Mouse (Mus musculus): ENCODE results near the gene Olfr635. TPM values are rescaled to one million over a fixed set of nuclear protein-coding genes. Genes with fewer than 3 reads are reported as not detected.
"Not testable (repeated sequence)": the region's sequence is repeated elsewhere in the genome, so short reads cannot be mapped to it uniquely, and the experiment has no call there.

Olfr635 gene
- total RNA-seq (2021): under 1 TPM; 0.11 TPM
- long read RNA-seq: 0 reads

GRCm38 (mm10) chr7:103970852-103971251 lies at the start of gene Olfr635:
Olfr635 (plus strand) TSS chr7:103971152.
- no peak for DNase-seq (ENCODE audit: low spot score in 2 of 2)

GRCm38 (mm10) chr7:103928525-103928924 lies 42.4 kb upstream of the Olfr635 start, which contains the start of gene Olfr631:
Olfr631 (plus strand) TSS chr7:103928825.
- DNase-seq (ENCODE audit: low spot score in 2 of 2): no peak

- no peak for DNase-seq (ENCODE audit: low spot score in 2 of 2)
These were observed 36.7 kb upstream of the Olfr635 start, which contains the start of gene Olfr632 for GRCm38 (mm10) chr7:103934264-103934663. Olfr632 (plus strand) TSS chr7:103934347.

- DNase-seq (ENCODE audit: low spot score in 2 of 2): peak; percentile 6 to 12
These were observed 28.2 kb upstream of the Olfr635 start for GRCm38 (mm10) chr7:103942730-103943129.

- DNase-seq (ENCODE audit: low spot score in 2 of 2): no peak
These were observed 26.8 kb upstream of the Olfr635 start, which contains the start of gene Olfr633 for GRCm38 (mm10) chr7:103944137-103944536. Olfr633 (plus strand) TSS chr7:103944437.

GRCm38 (mm10) chr7:103966873-103967272 lies 4.1 kb upstream of the Olfr635 start:
- DNase-seq (ENCODE audit: low spot score in 2 of 2): not testable (repeated sequence)

GRCm38 (mm10) chr7:103971782-103972181 lies 830 bp downstream of the Olfr635 start:
- no peak for DNase-seq (ENCODE audit: low spot score in 2 of 2)

GRCm38 (mm10) chr7:103998446-103998845 lies 27.5 kb downstream of the Olfr635 start, which contains the start of gene Olfr638:
Olfr638 (plus strand) TSS chr7:103998746.
- no peak for DNase-seq (ENCODE audit: low spot score in 2 of 2)

GRCm38 (mm10) chr7:103999124-103999523 lies 28.2 kb downstream of the Olfr635 start:
- DNase-seq (ENCODE audit: low spot score in 2 of 2): no peak

GRCm38 (mm10) chr7:104017203-104017602 lies 46.3 kb downstream of the Olfr635 start, which contains the start of gene Olfr639:
Olfr639 (minus strand) TSS chr7:104017303.
- DNase-seq (ENCODE audit: low spot score in 2 of 2): no peak

- no peak for DNase-seq (ENCODE audit: low spot score in 2 of 2)
These were observed 48.0 kb downstream of the Olfr635 start for GRCm38 (mm10) chr7:104018953-104019352.

GRCm38 (mm10) chr7:104021651-104022050 lies 50.7 kb downstream of the Olfr635 start:
- DNase-seq (ENCODE audit: low spot score in 2 of 2): no peak

GRCm38 (mm10) chr7:104025473-104025872 lies 54.5 kb downstream of the Olfr635 start, which contains the start of gene Olfr640:
Olfr640 (minus strand) TSS chr7:104025573.
- DNase-seq (ENCODE audit: low spot score in 2 of 2): no peak

- no peak for DNase-seq (ENCODE audit: low spot score in 2 of 2)
These were observed 56.0 kb downstream of the Olfr635 start for GRCm38 (mm10) chr7:104026978-104027377.

- DNase-seq (ENCODE audit: low spot score in 2 of 2): no peak
These were observed 64.2 kb downstream of the Olfr635 start, which contains the start of gene Olfr641 for GRCm38 (mm10) chr7:104035145-104035544. Olfr641 (plus strand) TSS chr7:104035445.

Other genes with a start within 250 kb of the Olfr635 start
- gene Olfr628, start 240.8 kb upstream of the Olfr635 start, total RNA-seq (2021): not detected
- gene Olfr629, start 226.2 kb upstream of the Olfr635 start, total RNA-seq (2021): not detected
- not detected for gene Olfr630, start 213.8 kb upstream of the Olfr635 start, total RNA-seq (2021)
- not detected for gene Olfr69, start 199.6 kb upstream of the Olfr635 start, total RNA-seq (2021)
- not detected for gene Olfr68, start 191.5 kb upstream of the Olfr635 start, total RNA-seq (2021)
- not detected for gene Olfr67, start 179.3 kb upstream of the Olfr635 start, total RNA-seq (2021)
- 10 to 100 TPM; 83.8 to 97.7 TPM for gene Hbb-bt, start 157.2 kb upstream of the Olfr635 start, total RNA-seq (2021)
- 100 to 1,000 TPM; 744 to 802 TPM for gene Hbb-bs, start 143.1 kb upstream of the Olfr635 start, total RNA-seq (2021)
- not detected for gene Hbb-bh2, start 130.6 kb upstream of the Olfr635 start, total RNA-seq (2021)
- not detected for gene Hbb-bh1, start 128.0 kb upstream of the Olfr635 start, total RNA-seq (2021)
- not detected for gene Hbb-y, start 117.9 kb upstream of the Olfr635 start, total RNA-seq (2021)
- gene Olfr66, start 84.9 kb upstream of the Olfr635 start, total RNA-seq (2021): not detected
- gene Olfr64, start 76.7 kb upstream of the Olfr635 start, total RNA-seq (2021): not detected
- not detected for gene Olfr65, start 67.7 kb upstream of the Olfr635 start, total RNA-seq (2021)
- gene Olfr631, start 42.3 kb upstream of the Olfr635 start, total RNA-seq (2021): not detected
- gene Olfr632, start 36.8 kb upstream of the Olfr635 start, total RNA-seq (2021): not detected
- not detected for gene Olfr633, start 26.7 kb upstream of the Olfr635 start, total RNA-seq (2021)
- gene Olfr638, start 27.6 kb downstream of the Olfr635 start, total RNA-seq (2021): not detected
- gene Olfr639, start 46.2 kb downstream of the Olfr635 start, total RNA-seq (2021): under 1 TPM; 0.09 to 0.16 TPM
- not detected for gene Olfr640, start 54.4 kb downstream of the Olfr635 start, total RNA-seq (2021)
- gene Olfr641, start 64.3 kb downstream of the Olfr635 start, total RNA-seq (2021): not detected
- gene Olfr642, start 81.5 kb downstream of the Olfr635 start, total RNA-seq (2021): not detected
- gene 4930516K23Rik, start 90.3 kb downstream of the Olfr635 start, total RNA-seq (2021): not detected
- not detected for gene Olfr644, start 100.7 kb downstream of the Olfr635 start, total RNA-seq (2021)
- gene Olfr645, start 114.3 kb downstream of the Olfr635 start, total RNA-seq (2021): not detected
- not detected for gene Olfr646, start 133.7 kb downstream of the Olfr635 start, total RNA-seq (2021)
- gene Ubqln5, start 158.7 kb downstream of the Olfr635 start, total RNA-seq (2021): not detected
- not detected for gene Olfr643, start 166.3 kb downstream of the Olfr635 start, total RNA-seq (2021)
- gene Ubqln3, start 172.1 kb downstream of the Olfr635 start, total RNA-seq (2021): not detected
- gene Ubqlnl, start 179.4 kb downstream of the Olfr635 start, total RNA-seq (2021): not detected
- not detected for gene Olfm5, start 193.7 kb downstream of the Olfr635 start, total RNA-seq (2021)
- under 1 TPM; 0.11 to 0.18 TPM for gene Olfr648, start 212.2 kb downstream of the Olfr635 start, total RNA-seq (2021)
- gene Olfr649, start 224.8 kb downstream of the Olfr635 start, total RNA-seq (2021): not detected
- under 1 TPM; 0.41 to 0.47 TPM for gene Trim6, start 247.6 kb downstream of the Olfr635 start, total RNA-seq (2021)